Comparison of ENCODE assay signal across 13 mouse cellular contexts in the genomic region with DNA sequence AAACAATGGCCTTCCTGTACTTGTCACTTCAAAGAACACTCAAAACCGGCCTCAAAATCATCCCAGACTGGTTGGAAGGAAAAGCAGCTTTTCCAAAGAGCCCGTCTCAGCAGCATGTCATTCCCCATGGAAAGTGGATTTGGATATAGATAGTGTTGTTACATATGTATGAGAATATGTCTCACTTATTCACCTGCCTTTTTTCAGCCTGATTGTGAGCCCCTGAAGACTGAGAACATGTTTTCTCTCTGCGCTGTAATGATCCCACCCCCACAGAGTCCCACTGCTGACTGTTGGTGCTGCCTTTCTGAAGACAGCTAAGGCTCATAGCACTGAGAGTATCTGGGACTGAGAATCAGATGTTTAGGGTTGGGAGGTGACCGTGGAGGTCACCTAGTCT.
"Had no signal": no experiment of that assay in that cellular context is flagged by ENCODE, and none has a peak within 500 bp of the region (broad histone marks: within the 10 kb centered on the region; RNA-seq: fewer than 3 reads in every experiment).

No protein-coding gene starts in this region.

- H3K9ac ChIP-seq: liver, embryonic 15.5 days; neural tube, embryonic 15.5 days had no signal

- H3K4me1 ChIP-seq: limb, embryonic 10.5 days; liver, embryonic 15.5 days; midbrain, embryonic 10.5 days; neural tube, embryonic 15.5 days had no signal

- DNase-seq: kidney, adult 18-20 months; kidney, postnatal 10 days; kidney, postnatal 4 days; lung, adult 2 months; lung, postnatal 36 days; midbrain, embryonic 14.5 days had no signal

- H3K27me3 ChIP-seq: liver, embryonic 15.5 days; neural tube, embryonic 15.5 days had no signal

- H3K27ac ChIP-seq: limb, embryonic 10.5 days; liver, embryonic 15.5 days; midbrain, embryonic 10.5 days; neural tube, embryonic 15.5 days had no signal

- H3K9me3 ChIP-seq: limb, embryonic 10.5 days; liver, embryonic 15.5 days; midbrain, embryonic 10.5 days; neural tube, embryonic 15.5 days had no signal

- H3K4me3 ChIP-seq: limb, embryonic 10.5 days; liver, embryonic 15.5 days; midbrain, embryonic 10.5 days; myocyte; neural tube, embryonic 15.5 days had no signal

- H3K36me3 ChIP-seq: limb, embryonic 10.5 days; liver, embryonic 15.5 days; midbrain, embryonic 10.5 days; neural tube, embryonic 15.5 days had no signal

- ATAC-seq: lung, postnatal 0 days had no signal

- H3K4me2 ChIP-seq: liver, embryonic 11.5 days; liver, embryonic 15.5 days; neural tube, embryonic 15.5 days had no signal
